Mouse (Mus musculus): Measurements from ENCODE around the gene Lmo4. TPM values are rescaled to one million over a fixed set of nuclear protein-coding genes. Genes with fewer than 3 reads are reported as not detected.
A peak's percentile ranks its signal among the peaks of the same experiment; 100 is the strongest.

Gene Lmo4
- polyA plus RNA-seq, 1 experiment from 2014 or later: 96.5 TPM

- no peak for ATAC-seq (ENCODE audit: low FRiP score)
- Histone ChIP-seq H3K4me2 (peak overlapping the region; percentile 70), H3K27me3 (replicated peaks) (peaks cover 2% of the 10 kb centered on the region; the same call in 1 of the 2 replicates), H3K36me3 (no peaks in the 10 kb centered on the region), H3K9me3 (replicated peaks) (no peaks in the 10 kb centered on the region), H3K27ac (replicated peaks) (peak overlapping the region; percentile 97), H3K9ac (replicated peaks) (peak overlapping the region; percentile 94), H3K4me1 (peaks cover 42% of the 10 kb centered on the region), H3K4me3 (replicated peaks) (peak overlapping the region; percentile 81)
- WGBS: under 1% methylated on average over 15 of the region's 15 CpGs
Observed at GRCm38 (mm10) chr3:144203259-144203987, 1.6 kb downstream of the Lmo4 start.

GRCm38 (mm10) chr3:144202574-144203258, 2.3 kb downstream of the Lmo4 start:
- H3K4me3 ChIP-seq (replicated peaks): peak overlapping the region; percentile 81
- ATAC-seq (ENCODE audit: low FRiP score): no peak
- H3K9me3 ChIP-seq (replicated peaks): no peaks in the 10 kb centered on the region
- H3K4me1 ChIP-seq: peaks cover 49% of the 10 kb centered on the region
- no peaks in the 10 kb centered on the region for H3K36me3 ChIP-seq
- H3K4me2 ChIP-seq: peak overlapping the region; percentile 70
- WGBS: under 1% methylated on average over 13 of the region's 14 CpGs
- no peaks in the 10 kb centered on the region for H3K27me3 ChIP-seq (replicated peaks)
- H3K27ac ChIP-seq (replicated peaks): peak overlapping the region; percentile 97
- peak overlapping the region; percentile 94 for H3K9ac ChIP-seq (replicated peaks)

- under 1% methylated on average over 51 of the region's 64 CpGs for WGBS
- Histone ChIP-seq H3K27ac (replicated peaks) (peak overlapping the region; percentile 97), H3K4me2 (peak overlapping the region; percentile 70), H3K36me3 (no peaks in the 10 kb centered on the region), H3K27me3 (replicated peaks) (no peaks in the 10 kb centered on the region), H3K4me1 (peaks cover 56% of the 10 kb centered on the region), H3K9me3 (replicated peaks) (no peaks in the 10 kb centered on the region), H3K4me3 (replicated peaks) (peak overlapping the region; percentile 81), H3K9ac (replicated peaks) (peak overlapping the region; percentile 94)
- ATAC-seq (ENCODE audit: low FRiP score): 0 out of 2 replicates have a peak, but pooled peaks have one; percentile 13
Observed at GRCm38 (mm10) chr3:144201794-144202573, 3.0 kb downstream of the Lmo4 start.

- Histone ChIP-seq H3K4me3 (replicated peaks) (no peak overlapping the region), H3K4me2 (no peak overlapping the region), H3K4me1 (0 out of 2 replicates have a peak, but pooled peaks cover 2% of the 10 kb centered on the region), H3K36me3 (peaks cover 10% of the 10 kb centered on the region), H3K9me3 (replicated peaks) (no peaks in the 10 kb centered on the region), H3K9ac (replicated peaks) (no peak overlapping the region), H3K27ac (replicated peaks) (no peak overlapping the region), H3K27me3 (replicated peaks) (no peaks in the 10 kb centered on the region)
- no peak for ATAC-seq (ENCODE audit: low FRiP score)
- WGBS: 73% methylated on average over 13 of the region's 13 CpGs
Observed at GRCm38 (mm10) chr3:144185327-144186152, 19.5 kb downstream of the Lmo4 start.

GRCm38 (mm10) chr3:144184918-144185317, 20.1 kb downstream of the Lmo4 start:
- 85% methylated on average over 4 of the region's 4 CpGs for WGBS
- no peak overlapping the region for H3K4me3 ChIP-seq (replicated peaks)
- no peak overlapping the region for H3K9ac ChIP-seq (replicated peaks)
- no peak for ATAC-seq (ENCODE audit: low FRiP score)
- H3K4me1 ChIP-seq: 0 out of 2 replicates have a peak, but pooled peaks cover 2% of the 10 kb centered on the region
- H3K9me3 ChIP-seq (replicated peaks): no peaks in the 10 kb centered on the region
- H3K27me3 ChIP-seq (replicated peaks): no peaks in the 10 kb centered on the region
- H3K4me2 ChIP-seq: no peak overlapping the region
- no peak overlapping the region for H3K27ac ChIP-seq (replicated peaks)
- peaks cover 10% of the 10 kb centered on the region for H3K36me3 ChIP-seq

- Histone ChIP-seq H3K9me3 (replicated peaks) (no peaks in the 10 kb centered on the region), H3K9ac (replicated peaks) (no peak overlapping the region), H3K4me3 (replicated peaks) (no peak overlapping the region), H3K4me2 (no peak overlapping the region), H3K27ac (replicated peaks) (no peak overlapping the region), H3K4me1 (0 out of 2 replicates have a peak, but pooled peaks cover 2% of the 10 kb centered on the region), H3K36me3 (no peaks in the 10 kb centered on the region; the same call in 1 of the 2 replicates), H3K27me3 (replicated peaks) (no peaks in the 10 kb centered on the region; the same call in 1 of the 2 replicates)
- WGBS: 79% methylated on average over 6 of the region's 6 CpGs
- no peak for ATAC-seq (ENCODE audit: low FRiP score)
Observed at GRCm38 (mm10) chr3:144182229-144182628, 22.8 kb downstream of the Lmo4 start.

- Histone ChIP-seq H3K4me3 (replicated peaks) (no peak overlapping the region), H3K27ac (replicated peaks) (no peak overlapping the region), H3K4me2 (no peak overlapping the region), H3K9me3 (replicated peaks) (no peaks in the 10 kb centered on the region), H3K27me3 (replicated peaks) (no peaks in the 10 kb centered on the region; the same call in 1 of the 2 replicates), H3K36me3 (no peaks in the 10 kb centered on the region), H3K9ac (replicated peaks) (no peak overlapping the region), H3K4me1 (peaks cover 7% of the 10 kb centered on the region)
- no peak for ATAC-seq (ENCODE audit: low FRiP score)
- 57% methylated on average over 3 of the region's 3 CpGs for WGBS
Observed at GRCm38 (mm10) chr3:144178937-144179336, 26.1 kb downstream of the Lmo4 start.

GRCm38 (mm10) chr3:144173866-144174588, 31.0 kb downstream of the Lmo4 start:
- Histone ChIP-seq H3K4me2 (no peak overlapping the region), H3K36me3 (no peaks in the 10 kb centered on the region), H3K27ac (replicated peaks) (no peak overlapping the region), H3K4me1 (peaks cover 19% of the 10 kb centered on the region), H3K9me3 (replicated peaks) (no peaks in the 10 kb centered on the region), H3K4me3 (replicated peaks) (no peak overlapping the region), H3K9ac (replicated peaks) (no peak overlapping the region), H3K27me3 (replicated peaks) (no peaks in the 10 kb centered on the region; the same call in 1 of the 2 replicates)
- WGBS: 31% methylated on average over 7 of the region's 7 CpGs
- ATAC-seq (ENCODE audit: low FRiP score): peak; percentile 54; the same call in 1 of the 2 replicates

GRCm38 (mm10) chr3:144173138-144173537, 31.9 kb downstream of the Lmo4 start:
- H3K4me1 ChIP-seq: peaks cover 19% of the 10 kb centered on the region
- ATAC-seq (ENCODE audit: low FRiP score): peak; percentile 54; the same call in 1 of the 2 replicates
- no peak overlapping the region for H3K4me3 ChIP-seq (replicated peaks)
- H3K9ac ChIP-seq (replicated peaks): no peak overlapping the region
- H3K4me2 ChIP-seq: no peak overlapping the region
- WGBS: 43% methylated on average over 11 of the region's 11 CpGs
- no peaks in the 10 kb centered on the region for H3K9me3 ChIP-seq (replicated peaks)
- no peak overlapping the region for H3K27ac ChIP-seq (replicated peaks)
- H3K36me3 ChIP-seq: no peaks in the 10 kb centered on the region
- H3K27me3 ChIP-seq (replicated peaks): no peaks in the 10 kb centered on the region; the same call in 1 of the 2 replicates

GRCm38 (mm10) chr3:144171749-144172148, 33.3 kb downstream of the Lmo4 start:
- WGBS: 94% methylated on average over 2 of the region's 2 CpGs

More at GRCm38 (mm10) chr3:144171749-144172148, 33.3 kb downstream of the Lmo4 start:
- ATAC-seq (ENCODE audit: low FRiP score): no peak
- Histone ChIP-seq H3K9ac (replicated peaks) (no peak overlapping the region), H3K27ac (replicated peaks) (no peak overlapping the region), H3K4me2 (no peak overlapping the region), H3K27me3 (replicated peaks) (no peaks in the 10 kb centered on the region), H3K4me3 (replicated peaks) (no peak overlapping the region), H3K9me3 (replicated peaks) (no peaks in the 10 kb centered on the region), H3K36me3 (no peaks in the 10 kb centered on the region), H3K4me1 (peaks cover 19% of the 10 kb centered on the region)

Measured in neural tube, embryonic 15.5 days (tissue).